Mouse (Mus musculus) lung, postnatal 10 days (tissue): ENCODE measurements around the gene Yrdc.

Source experiments
- DNase-seq: peaks from one replicate; pipeline ENCODE4 v3.0.0; 2021

The Yrdc gene

DNA sequence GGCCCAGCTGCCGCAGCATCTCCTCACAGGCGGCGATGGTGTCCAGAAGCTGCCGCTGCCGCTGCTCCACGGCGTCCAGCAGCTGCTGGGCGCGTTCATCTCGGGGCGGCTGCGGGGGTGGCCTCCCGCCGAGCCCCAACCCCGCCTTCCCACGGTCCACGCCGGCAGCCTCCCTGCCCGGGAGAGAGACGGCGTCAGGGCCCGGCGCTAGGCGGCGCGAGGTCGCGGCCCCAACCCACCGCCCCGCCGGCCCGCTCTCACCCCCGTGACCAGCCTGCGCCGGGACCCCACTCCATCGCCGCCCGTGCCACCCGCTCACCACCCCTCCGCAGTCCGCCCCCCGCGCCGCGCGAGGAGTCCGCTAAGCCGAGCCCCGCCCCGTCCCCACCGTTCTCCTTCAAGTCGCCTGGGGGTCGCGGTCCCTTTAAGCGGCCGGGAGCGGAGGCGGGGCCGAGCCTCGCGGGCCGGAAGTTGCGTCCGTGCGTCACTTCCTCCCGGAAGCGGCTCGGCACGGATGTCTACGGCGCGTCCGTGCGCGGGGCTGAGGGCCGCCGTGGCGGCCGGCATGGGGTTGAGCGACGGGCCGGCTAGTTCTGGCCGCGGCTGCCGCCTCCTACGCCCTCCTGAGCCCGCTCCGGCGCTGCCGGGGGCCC, at the start of gene Yrdc:
Yrdc (plus strand) TSS at position 419 of the 653 bp plus-strand sequence.
- peak; percentile 97 for DNase-seq

DNA sequence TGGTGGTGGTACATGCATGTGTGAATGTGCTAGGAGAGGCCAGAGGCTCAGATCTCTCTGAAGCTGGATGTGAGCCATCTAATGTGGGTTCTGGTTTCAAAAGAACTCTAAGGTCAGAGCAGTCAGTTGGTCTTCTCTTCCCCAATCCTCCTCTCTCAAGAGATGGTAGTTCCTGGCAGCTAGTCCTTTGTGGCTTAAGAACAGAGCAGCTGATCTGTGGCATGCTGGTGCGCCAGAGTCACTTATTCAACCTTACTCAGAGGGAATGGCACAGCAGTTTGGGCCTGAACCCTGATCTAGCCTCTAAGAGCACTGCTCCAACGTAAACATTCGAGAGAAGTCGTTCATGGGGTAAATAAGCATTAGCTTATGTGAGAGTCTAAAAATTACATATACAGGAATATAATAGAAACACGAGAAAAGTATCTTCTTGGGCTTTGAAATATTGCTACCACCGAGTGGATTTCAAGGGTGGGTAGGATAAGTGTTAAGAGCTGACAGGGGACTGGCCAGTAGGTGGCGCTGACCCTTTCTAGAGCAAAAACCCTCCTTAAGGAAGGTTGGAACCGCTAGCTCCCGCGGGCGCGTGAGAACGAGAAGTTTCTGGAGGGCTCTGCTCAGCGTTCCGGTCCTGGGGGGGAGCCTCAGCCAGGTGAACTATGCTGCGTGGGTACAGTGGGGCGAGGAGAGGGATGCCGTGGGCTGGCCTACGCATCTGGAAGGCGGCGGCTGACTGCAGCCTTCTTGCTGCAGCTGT, 48.7 kb upstream of the Yrdc start, which contains the start of gene Mtf1:
Mtf1 (plus strand) TSS at position 553 of the 757 bp plus-strand sequence.
- DNase-seq = peak; percentile 93

DNA sequence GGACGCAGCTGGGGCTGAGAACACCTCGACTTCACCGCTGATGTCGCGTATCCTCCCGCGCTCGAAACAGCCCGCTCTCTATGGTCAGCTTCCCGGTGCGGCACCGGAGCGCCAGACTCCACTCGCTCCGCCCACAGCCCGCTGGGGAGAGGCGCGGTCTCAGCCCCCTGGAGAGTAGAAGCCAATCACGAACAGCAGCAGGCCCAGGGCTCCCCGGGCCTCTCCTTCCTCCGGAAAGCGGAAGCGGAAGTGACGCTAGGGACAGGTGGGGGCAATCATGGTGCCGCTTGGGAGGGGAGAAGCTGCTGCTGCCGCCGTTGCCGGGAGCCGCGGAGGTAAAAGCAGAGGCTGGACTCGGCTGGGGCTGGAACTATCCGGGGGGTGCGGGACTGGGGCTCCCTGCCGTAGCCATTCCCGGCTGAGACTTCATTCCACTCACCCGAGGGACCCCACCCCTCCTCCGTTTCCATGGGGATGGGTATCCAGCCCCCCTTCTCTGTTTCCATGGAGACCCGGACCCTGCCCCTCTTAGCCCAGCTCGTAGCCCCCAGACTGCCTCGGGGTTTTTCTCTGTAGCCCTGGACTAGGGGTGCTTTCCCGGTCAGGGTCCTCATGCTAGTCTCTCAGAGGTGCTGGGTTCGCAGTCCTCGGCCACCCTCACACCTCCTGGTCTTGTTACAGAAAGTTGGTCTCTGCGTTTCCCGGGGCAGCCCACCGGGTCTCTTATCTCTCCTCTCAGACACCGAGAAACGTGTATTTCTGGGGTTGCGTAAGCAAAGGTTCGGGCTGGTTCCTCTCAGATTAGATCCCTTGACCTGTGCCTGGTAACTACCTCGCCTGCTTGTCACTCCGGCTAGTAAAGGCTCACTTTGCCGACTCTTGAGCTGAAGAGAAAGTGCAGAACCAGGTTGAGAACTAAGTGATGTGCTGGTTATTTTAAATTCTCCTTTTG, 47.9 kb upstream of the Yrdc start:
- DNase-seq = peak; percentile 98

DNA sequence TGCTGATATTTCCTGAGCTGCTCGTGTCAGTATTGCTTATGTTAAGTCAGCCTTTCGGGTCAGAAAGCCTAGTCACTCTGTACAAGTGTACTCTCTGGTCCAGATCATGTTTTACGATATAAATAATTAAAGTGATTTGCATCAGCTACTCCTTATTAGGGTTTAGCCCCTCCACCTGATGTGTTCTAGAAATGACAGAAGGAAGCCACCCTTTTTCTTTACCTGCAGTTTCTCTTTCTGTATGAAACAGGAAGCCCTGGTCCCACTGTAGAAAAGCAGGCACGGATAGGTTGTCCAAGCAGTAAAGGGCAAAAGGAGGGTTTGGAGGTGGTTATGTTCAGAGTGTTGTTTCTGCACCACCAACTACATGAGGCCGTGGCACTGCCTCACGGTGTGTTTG, 47.1 kb upstream of the Yrdc start:
- DNase-seq = no peak

DNA sequence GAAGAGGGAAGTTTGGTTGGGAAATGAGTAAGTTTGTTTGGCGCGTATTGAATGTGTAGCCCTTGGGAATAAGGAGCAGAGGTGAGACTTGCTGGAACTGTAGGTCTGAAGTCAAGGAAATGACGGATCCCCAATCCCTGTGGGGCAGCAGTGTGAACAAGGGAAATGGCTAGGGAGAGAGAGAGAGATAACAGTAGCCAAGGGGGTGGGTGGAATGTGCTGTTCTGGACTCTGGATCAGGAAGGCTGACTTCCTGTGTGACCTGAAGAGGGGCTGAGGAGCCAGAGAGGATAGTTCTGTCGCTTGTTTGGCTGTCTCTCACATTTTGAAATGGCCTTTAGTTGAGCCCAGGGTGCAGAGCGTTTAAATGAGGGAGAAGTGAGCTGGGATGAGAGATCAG, 42.0 kb upstream of the Yrdc start:
- no peak for DNase-seq

DNA sequence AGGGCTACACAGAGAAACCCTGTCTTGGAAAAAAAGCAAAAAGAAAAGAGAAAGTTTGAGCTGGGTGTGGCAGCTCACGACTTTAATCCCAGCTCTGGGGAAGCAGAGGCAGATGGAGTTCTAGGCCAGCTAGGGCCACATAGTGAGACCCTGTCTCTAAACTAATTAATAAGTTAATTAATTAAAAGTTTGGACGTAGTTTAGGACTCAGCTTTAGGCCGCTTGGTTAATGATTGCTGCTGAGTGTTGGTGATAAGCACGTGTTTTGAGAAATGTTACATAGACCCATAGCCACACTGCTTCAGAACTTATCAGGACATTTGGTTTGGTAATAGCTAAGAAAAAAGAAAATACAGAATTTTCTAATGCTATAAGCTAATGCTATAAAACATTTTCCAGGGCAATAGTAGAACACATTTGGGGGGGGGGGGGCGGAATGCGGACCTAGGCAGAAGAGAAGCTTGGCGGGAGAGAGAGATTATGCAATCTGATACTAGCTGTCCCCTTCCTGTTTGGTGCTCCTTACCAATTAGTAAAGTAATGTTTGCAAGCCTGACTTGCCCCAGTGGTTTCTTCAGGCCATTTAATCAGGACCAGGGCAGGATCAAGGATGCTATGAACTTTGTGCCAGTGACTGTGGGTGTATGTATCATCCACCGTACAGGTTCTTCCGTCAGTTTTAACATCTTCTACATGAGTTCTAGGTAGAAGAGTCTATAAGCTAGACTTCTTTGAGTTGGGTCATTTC, 41.2 kb upstream of the Yrdc start:
- no peak for DNase-seq

DNA sequence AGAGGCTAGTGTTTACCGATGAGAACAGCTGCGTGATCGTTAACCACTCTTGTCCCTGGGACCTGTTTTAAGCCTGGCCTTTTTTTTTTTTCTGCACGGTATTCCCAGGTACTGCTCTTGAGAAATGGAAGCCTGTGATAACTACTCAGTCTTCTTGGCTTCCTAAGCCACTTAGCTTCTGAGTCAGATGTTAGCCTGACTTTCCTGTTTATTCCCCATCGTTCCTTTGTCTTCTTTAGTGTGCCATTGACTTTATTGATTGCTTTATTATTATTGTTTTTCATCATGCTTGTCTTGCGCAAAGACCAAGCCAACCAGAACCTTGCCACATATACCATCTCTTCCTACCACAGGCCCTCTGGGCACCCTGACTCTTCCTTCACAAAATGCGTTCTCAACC, 40.4 kb upstream of the Yrdc start:
- no peak for DNase-seq

DNA sequence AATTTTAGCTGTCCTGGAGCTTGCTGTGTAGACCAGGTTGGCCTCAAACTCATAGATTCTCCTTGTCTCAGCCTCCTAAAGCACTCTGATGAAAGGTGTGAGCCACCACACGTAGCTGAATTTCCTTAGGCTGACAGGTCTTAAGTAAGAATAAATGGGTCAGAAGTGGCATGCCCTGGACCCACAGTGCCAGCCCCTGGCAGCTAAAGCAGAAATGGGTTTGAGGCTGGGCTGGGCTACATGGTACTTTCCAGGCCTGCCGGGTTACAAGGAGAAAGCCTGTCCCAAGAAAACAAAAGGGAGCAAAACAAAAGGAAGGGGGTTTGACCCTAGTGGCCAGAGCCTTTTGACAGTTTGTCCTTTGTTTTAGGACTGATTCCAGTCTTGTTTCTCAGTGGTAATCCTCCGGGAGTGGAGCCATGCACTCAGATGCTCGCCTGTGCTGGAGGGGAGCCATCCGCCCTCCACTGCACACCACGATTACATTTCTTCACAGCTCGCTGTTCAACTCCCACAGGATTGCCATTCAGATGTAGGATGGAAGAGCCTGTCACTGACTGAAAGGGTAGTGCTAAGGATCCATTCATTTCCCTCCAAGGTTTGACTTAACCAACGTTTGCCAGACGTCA, 39.0 kb upstream of the Yrdc start:
- no peak for DNase-seq

DNA sequence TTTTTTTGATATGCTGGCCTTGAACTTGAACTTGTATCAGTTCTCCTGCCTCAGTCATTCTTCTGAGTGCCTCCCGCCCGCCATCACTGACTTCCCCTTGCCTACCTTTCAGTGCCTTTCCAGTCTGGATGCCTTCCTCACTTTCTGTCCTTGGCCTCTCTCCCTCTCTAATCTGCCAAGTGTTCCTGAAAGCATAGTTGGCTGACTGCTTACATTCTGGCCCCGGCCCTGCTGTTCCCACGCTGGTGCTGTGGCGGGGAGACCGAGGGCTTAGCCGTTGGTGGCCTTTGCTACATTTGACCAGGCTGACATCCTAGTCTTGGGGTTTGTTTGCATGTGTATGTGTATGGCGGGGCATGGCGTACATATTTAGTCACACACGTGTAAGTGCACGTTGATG, 34.6 kb upstream of the Yrdc start:
- no peak for DNase-seq

DNA sequence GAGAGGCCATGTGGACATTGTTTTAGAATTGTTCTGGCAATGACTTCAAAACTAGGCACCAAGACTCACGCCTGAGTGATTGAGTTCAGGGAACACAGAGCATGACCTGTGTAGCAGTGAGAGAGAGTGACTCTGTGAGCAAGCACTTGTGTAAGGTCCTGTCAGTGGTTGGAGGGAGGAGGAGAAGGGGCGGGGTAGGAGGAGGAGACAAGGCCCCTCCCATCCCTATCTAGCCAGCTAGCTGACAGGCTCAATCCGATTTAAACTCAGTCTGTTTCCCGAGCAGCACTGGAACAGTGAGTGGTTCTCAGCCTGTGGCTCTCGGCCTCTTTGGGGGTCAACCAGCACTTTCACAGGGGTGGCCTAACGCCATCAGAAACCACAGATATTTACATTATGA, 32.7 kb upstream of the Yrdc start:
- peak; percentile 78 for DNase-seq

DNA sequence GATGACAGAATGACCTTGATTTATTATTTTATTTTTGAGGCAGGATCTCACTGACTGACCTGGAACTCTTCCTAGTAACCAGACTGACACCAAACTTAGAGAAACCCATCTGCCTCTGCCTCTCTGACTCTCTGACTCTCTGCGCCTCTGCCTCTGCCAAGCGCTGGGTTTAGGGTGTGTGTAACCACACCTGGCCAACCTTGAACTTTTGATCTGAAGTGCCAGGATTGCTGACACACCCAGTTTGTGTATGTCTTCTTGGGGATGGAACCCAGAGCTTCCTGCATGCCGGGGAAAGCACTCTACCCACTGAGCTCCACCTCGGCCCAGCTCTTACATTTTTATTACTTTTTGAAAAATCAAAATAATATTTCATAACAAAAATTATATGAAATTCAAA, 31.6 kb upstream of the Yrdc start:
- DNase-seq = no peak

DNA sequence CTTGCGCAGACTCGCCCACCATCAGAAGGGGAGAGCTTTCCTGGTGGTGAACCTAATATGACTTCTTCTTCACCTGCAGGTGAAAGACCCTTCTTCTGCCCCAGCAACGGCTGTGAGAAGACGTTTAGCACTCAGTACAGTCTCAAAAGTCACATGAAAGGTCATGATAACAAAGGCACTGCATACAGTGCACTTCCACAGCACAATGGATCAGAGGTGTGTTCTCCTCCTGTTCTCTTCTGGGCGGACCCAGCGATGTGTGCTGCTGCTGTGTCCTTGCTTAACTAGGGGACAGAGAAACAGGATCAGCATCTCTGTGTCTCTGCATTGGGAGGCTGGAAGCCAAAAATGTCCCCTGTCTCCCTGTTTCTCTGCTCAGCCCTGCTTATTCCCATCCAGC, 25.5 kb upstream of the Yrdc start:
- no peak for DNase-seq

DNA sequence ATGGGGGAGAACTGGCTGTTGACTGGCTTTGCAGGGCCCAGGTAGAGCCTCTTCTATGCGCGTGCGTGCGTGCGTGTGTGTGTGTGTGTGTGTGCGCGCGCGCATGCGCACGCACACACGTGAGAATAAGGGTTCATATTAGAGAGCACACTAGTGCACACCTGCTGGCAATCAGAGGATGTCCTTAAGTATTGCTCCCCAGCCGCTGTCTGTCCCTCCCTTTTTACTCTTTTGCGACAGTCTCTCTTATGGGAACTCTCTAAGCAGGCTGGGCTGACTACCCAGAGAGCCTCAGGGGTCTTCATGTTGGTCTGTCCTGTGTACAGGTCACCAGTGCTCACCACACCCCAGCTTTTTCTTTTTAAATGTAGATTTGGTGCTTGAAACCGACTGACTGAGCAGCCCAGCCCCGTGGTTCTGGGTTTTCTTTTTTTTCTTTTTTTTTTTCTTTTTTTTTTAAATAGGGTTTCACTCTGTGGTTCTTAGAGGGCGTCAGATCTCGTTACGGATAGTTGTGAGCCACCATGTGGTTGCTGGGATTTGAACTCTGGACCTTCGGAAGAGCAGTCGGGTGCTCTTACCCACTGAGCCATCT, 25.0 kb upstream of the Yrdc start:
- DNase-seq = no peak

DNA sequence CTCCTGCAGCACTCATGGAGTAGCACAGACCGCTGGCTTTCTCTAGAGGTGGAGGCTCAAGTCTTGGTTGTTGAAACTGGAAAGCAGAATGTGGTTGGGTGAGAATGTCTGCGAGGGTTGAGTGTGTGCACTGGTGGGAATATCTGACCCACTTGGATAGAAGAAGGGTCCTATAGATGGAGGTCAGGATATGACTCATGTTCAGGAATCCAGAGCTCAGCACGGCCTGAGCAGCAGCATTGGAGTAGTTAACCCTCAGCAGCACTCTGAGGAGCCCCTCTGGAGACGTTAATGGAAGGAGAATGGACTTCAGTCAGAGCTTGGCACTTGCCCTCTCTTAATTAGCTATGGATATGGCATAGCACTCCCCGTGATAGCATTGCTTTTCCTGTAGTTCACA, 20.8 kb upstream of the Yrdc start:
- DNase-seq = no peak

DNA sequence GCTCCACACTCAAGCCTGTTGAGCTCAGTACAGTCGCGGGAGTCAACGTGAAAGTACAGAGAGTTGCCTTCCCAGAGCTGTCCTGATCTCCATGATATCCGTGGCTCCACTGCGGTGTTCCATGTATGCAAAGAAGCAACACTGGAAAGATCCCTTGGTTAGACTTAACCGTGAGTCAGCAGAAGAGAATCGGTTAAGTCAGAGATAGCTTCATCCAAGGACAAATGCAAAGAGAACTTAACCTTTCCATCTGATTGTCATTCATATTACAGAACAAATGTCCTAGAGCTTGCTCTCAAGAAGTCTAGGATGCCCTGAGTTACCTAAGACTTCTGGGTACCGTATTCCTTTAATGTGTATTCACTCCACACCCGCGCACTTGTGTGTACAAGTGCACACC, 17.7 kb upstream of the Yrdc start:
- no peak for DNase-seq

DNA sequence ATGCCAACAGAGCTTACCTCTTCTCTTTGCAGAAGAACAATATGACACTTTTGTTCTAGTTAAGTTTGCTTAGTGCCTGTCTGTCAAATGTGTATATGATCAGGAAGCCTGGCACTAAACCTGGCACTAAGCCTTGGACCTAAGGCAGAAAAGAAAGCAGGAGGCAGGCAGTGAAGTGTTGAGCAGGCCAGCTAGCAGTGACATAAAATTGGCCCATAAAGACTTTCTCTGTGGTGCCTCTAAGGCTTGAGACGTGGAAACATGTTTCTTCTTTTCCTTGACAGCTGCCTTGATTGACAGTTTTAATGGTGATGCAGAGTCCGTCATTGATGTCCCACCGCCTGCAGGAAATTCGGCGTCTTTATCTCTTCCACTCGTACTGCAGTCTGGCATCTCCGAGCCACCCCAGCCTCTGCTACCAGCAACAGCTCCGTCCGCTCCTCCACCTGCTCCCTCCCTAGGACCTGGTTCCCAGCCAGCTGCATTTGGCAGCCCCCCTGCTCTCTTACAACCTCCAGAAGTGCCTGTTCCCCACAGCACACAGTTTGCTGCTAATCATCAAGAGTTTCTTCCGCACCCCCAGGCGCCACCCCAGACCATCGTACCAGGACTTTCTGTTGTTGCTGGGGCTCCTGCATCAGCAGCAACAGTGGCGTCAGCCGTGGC, 12.3 kb upstream of the Yrdc start:
- DNase-seq = no peak

DNA sequence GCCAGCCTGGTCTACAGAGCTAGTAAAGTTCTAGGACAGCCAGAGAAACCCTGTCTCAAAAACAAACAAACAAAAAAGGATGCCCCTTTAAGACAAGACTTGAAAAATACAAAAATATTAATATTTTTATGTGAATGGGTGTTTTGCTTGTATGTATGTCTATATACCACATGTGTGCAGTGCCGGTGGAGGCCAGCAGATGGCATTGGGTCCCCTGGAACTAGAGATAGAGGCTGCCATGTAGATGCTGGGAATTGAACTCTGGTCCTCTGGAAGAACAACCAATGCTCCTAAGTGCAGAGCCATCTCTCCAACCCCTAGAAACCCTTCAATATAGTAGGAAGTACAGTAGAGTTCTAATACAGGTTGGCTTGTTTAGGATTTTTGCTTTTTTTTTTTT, 9.5 kb upstream of the Yrdc start:
- DNase-seq = no peak

DNA sequence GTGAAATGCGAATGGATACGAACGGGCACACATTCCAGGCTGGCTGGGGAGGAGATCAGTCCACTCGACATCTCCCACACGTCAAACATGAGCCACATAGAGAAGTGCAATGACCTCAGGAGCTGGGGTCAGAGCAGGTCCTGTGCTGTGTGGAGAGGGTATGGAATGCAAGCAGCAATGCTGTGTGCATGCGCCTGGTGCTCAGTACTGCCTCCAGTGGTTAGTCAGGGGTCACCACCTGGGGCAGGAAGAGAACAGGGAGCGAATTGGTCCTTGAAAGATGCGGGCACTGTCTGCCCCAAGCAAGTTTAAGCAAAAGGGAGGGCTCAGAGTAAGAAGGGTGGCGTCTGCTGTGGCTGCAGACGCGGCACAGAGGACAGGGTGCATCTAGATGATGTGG, 7.0 kb upstream of the Yrdc start:
- peak; percentile 51 for DNase-seq

DNA sequence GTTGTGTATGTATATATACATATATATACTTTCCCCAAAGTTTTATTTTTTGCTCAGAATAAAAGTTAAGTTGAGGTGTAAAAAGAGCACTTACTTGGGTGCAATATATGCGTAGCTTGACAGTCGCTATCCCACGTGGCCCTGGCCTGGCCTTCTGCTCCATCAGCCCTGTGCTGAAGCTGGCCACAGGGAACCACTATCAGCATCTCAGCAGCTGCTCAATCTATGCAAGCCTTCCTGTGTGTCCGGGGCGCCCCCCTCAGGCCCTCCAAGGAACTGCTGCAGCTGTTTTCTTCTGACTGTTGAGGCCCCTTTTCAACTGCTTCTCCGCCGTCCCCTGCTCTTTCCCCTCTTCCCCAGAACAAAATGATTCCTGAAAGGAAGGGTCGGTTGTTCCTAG, 2.9 kb upstream of the Yrdc start:
- peak; percentile 90 for DNase-seq

DNA sequence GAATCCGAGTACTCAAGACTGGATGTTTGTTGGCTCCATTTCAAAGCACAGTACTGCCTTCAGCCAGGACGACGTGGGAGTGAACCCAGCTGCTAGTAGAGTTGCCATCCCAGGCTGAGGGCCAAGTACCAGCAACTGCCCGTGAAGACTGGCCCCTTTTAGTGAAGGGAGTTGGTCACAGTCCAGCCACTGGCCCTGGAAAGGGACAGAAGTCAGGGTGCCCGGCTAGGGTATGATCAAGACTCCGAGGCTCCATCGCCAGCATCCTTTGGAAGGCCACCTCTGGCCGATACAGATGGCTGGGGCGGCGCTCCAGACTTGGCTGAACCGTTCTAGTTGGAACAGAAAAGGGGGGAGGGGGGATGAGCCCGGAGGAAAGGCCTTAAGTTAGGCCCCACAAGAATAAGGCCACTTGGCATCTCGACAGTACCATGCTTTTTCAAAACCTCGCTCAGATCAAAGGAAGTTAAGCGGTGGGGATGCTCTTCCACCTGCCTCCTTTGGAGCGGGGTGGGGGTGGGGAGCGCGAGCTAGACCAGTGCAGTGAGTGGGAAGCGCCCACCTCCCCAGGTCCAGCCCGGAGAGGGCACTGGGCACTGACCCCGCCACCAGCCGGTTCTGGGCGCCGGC, 733 bp upstream of the Yrdc start:
- DNase-seq = peak; percentile 76
